17 mouse cellular contexts compared by ENCODE assay signal in genomic region chr15:49230846-49231245, GRCm38 (mm10).
"Had no signal": no experiment of that assay in that cellular context is flagged by ENCODE, and none has a peak within 500 bp of the region (broad histone marks: within the 10 kb centered on the region; RNA-seq: fewer than 3 reads in every experiment).

No protein-coding gene starts in this region.

- H3K4me1 ChIP-seq: liver, embryonic 12.5 days; liver, embryonic 15.5 days; lung, embryonic 15.5 days; megakaryocyte, embryonic 14.5 days; midbrain, embryonic 15.5 days had no signal

- ATAC-seq: intestine, embryonic 16.5 days; liver, embryonic 12.5 days; midbrain, embryonic 15.5 days had no signal

- H3K27me3 ChIP-seq: liver, embryonic 12.5 days; liver, embryonic 15.5 days; lung, embryonic 15.5 days; megakaryocyte, embryonic 14.5 days; midbrain, embryonic 15.5 days had no signal

- H3K9me3 ChIP-seq: liver, embryonic 12.5 days; liver, embryonic 15.5 days; lung, embryonic 15.5 days; megakaryocyte, embryonic 14.5 days; midbrain, embryonic 10.5 days; midbrain, embryonic 15.5 days had no signal

- DNase-seq: kidney, adult 2 months; kidney, postnatal 25 days; layer of hippocampus, adult 9-11 months; liver; lung, adult 18-20 months; lung, postnatal 10 days; lung, postnatal 36 days; thymus, adult 18-20 months had no signal

- H3K36me3 ChIP-seq: liver, embryonic 12.5 days; liver, embryonic 15.5 days; lung, embryonic 15.5 days; midbrain, embryonic 10.5 days; midbrain, embryonic 15.5 days had no signal

- H3K9ac ChIP-seq: liver, embryonic 12.5 days; liver, embryonic 15.5 days; lung, embryonic 15.5 days; midbrain, embryonic 15.5 days had no signal

- H3K4me3 ChIP-seq: layer of hippocampus, adult 2 months; liver, embryonic 12.5 days; liver, embryonic 15.5 days; lung, embryonic 15.5 days; megakaryocyte, embryonic 14.5 days; midbrain, embryonic 10.5 days; midbrain, embryonic 15.5 days had no signal

- H3K27ac ChIP-seq: kidney, postnatal 0 days; layer of hippocampus, adult 2 months; liver, embryonic 12.5 days; liver, embryonic 15.5 days; lung, embryonic 15.5 days; midbrain, embryonic 10.5 days; midbrain, embryonic 15.5 days had no signal

- H3K4me2 ChIP-seq: liver, embryonic 12.5 days; liver, embryonic 15.5 days; lung, embryonic 15.5 days; midbrain, embryonic 15.5 days had no signal
